Mouse (Mus musculus) right cerebral cortex, postnatal 36 days (tissue): ENCODE data around the gene Tfap2e.
A peak's percentile ranks its signal among the peaks of the same experiment; 100 is the strongest.

Experiments used
- DNase-seq, 2 experiments: peaks; one replicate each; pipeline ENCODE4 v3.0.0; 2022; ENCODE audit warnings: low spot score in 2 of 2, mixed read lengths in 1 of 2

Tfap2e gene

GRCm38 (mm10) chr4:126706630-126707438, 29.2 kb downstream of the Tfap2e start:
- no peak for DNase-seq

GRCm38 (mm10) chr4:126696908-126697307, 39.1 kb downstream of the Tfap2e start:
- DNase-seq, result no peak

GRCm38 (mm10) chr4:126693021-126693420, 43.0 kb downstream of the Tfap2e start:
- DNase-seq, result no peak

GRCm38 (mm10) chr4:126689457-126689856, 46.6 kb downstream of the Tfap2e start:
- DNase-seq, result no peak

GRCm38 (mm10) chr4:126683084-126683483, 53.0 kb downstream of the Tfap2e start:
- no peak for DNase-seq

DNA sequence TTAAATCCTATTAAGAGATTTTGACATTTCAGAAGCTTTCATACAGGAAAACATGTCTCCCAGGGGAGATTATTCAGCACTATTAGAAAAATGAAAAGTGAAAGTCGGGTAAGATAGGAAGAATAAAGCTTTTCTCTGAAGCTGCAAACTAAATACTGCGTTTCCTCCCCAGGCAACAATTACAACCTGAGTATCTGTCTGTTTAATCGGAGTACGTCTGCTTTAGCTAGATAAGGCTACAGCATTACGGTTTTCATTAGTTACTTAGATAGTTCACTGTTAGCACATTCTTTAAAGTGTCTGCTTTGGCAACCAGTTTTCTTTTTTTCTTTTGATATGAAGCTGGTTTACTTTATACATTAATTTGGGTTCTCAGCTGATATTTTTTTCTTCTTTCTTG, 53.7 kb downstream of the Tfap2e start:
- no peak for DNase-seq

DNA sequence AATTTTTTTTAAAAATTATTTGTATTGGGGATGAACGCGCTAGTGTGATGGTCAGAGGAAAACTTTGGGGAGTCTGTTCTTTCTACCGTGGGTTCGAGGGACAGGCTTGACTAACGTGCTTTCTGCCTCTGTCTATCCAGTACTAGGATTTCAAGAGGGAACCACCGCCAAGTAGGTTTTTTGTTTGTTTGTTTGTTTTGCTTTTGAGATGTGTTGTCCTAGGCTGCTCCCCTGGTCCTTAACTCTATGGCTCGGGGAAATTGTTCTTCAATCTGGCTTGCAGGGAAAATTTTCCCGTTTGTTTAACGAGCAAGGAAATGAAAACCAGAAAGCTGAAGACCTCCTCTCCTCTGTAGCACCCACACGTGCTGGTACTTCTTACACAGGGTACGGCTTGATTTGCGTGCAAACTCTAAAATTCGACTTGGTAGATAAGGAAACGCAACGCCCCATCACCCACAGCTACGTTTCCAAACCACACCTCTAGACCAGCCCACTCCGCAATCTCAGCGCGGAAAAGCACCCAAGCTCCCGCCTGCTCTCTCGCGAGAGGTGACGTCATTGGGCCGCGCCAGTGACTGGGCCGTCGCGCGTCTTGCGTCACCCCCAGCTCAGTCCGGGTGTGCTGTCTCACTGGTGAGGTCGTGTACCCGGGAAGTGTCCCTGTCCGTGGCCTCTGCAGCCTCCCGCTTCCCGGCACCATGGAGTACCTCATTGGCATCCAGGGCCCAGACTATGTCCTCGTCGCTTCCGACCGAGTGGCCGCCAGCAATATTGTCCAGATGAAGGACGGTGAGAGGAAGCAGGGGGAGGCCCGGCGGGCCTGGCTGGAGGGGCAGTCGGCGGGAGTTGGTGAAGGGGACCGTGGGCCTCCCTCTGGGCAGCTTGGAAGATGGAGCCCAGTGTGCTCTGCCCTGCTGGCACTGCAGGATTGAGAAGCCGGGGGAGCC, 58.7 kb downstream of the Tfap2e start, which contains the start of gene Psmb2:
Psmb2 (plus strand) TSS at position 577 of the 950 bp plus-strand sequence.
- DNase-seq, result peak; percentile 94 to 96

GRCm38 (mm10) chr4:126667075-126667474, 69.0 kb downstream of the Tfap2e start:
- DNase-seq, result no peak
